Mouse (Mus musculus): ENCODE data around the gene Dnajc2.
"Not testable (repeated sequence)": the region's sequence is repeated elsewhere in the genome, so short reads cannot be mapped to it uniquely, and the experiment has no call there.

Gene Dnajc2

GRCm38 (mm10) chr5:21743606-21744005, 41.4 kb downstream of the Dnajc2 start:
- DNase-seq (ENCODE audit: low spot score), result no peak

DNA sequence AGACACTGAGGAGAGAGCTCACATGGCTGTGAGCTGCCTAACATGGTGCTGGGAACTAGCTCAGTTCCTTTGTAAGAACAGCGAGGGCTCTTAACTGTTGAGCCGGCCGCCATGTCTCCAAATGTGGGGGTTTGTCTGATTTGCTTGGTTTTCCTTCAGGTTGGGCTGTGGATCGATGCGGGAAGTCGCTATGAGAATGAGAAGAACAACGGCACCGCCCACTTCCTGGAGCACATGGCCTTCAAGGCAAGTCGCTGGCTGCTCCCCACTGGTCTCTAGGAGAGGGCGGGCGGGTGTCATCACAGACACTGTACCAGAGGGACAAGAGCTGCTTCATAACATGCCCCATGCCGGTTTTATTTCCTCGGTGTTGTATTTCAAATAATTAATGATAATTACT, 45.2 kb downstream of the Dnajc2 start:
- no peak for DNase-seq (ENCODE audit: low spot score)

DNA sequence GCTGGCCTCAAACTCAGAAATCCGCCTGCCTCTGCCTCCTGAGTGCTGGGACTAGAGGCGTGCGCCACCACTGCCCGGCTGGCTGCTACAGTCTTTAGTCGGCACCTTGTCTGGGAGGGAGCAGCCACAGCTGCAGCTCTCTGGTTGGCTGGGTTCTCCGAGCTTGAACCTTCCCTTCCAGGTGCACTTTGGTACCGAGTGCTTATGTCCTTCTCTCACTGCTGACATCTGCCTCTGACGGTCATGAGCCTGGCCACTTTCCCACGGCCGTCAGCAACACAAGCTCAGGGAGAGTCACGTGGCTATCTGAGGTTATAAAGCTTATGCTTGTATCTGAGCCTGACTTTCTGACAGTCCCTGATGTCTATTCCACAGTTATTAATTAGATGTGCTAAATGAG, 45.9 kb downstream of the Dnajc2 start:
- DNase-seq (ENCODE audit: low spot score), result no peak

- DNase-seq (ENCODE audit: low spot score), result no peak
Observed at GRCm38 (mm10) chr5:21737620-21738019, 47.4 kb downstream of the Dnajc2 start.

GRCm38 (mm10) chr5:21736956-21737585, 48.0 kb downstream of the Dnajc2 start, which contains the start of gene Pmpcb:
Gene Pmpcb (plus strand): TSS chr5:21737141.
- peak; percentile 83 for DNase-seq (ENCODE audit: low spot score)

- DNase-seq (ENCODE audit: low spot score), result no peak
Observed at GRCm38 (mm10) chr5:21736046-21736445, 49.0 kb downstream of the Dnajc2 start.

- DNase-seq (ENCODE audit: low spot score), result peak; percentile 79
Observed at GRCm38 (mm10) chr5:21735584-21735983, 49.5 kb downstream of the Dnajc2 start.

- DNase-seq (ENCODE audit: low spot score), result no peak
Observed at GRCm38 (mm10) chr5:21735100-21735499, 50.0 kb downstream of the Dnajc2 start.

DNA sequence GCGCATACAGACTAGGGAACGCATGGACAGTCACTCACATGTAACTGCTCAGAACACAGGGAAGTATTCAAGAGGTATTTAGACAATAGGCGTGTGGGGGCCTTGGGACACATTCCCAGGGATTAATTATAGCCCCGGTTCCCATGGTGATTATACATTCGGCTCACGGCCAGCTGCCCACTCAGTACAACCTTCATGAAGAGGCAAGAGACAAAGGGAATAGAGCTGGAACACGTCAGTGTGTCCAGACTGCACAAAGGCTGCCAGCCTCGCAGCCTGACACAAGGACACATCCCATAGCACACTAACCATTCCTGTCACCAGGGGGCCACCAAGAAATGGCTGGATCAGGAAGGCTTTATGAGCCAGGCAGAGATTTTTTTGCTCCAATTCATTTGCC, 52.1 kb downstream of the Dnajc2 start:
- peak; percentile 73 for DNase-seq (ENCODE audit: low spot score)

DNA sequence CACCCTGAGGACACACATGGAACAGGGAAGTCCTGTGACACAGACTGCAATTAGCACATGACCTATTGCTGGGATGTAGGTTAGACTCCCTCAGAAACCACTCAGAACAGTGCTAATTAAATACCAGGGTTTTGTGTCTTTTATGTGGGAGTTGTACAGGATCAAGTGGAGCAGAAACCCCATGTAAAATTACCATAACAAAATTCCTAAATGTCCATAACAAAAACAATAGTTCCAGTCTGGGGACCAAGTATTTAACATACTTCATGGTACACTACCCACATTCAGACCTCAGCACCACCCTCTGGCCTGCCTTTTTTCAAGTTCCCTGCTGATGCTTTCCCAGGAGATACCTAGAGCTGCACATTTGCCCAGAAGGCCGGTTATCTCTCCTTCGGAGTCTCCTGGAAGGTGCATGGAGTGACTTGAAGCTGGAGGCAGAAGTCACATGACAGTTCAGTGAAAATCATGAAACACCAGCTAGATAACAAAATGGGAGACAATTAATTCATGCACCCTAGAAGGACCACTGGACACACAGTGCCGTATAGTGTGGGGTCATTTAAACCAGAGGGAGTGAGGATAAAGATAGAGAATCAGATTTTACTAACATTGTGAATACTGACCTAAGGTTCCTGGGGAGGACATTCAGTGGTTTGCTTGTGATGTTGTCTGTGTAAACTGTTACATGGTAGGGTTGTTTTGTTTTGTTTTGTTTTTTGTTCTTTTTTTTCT, 52.7 kb downstream of the Dnajc2 start:
- no peak for DNase-seq (ENCODE audit: low spot score)

DNA sequence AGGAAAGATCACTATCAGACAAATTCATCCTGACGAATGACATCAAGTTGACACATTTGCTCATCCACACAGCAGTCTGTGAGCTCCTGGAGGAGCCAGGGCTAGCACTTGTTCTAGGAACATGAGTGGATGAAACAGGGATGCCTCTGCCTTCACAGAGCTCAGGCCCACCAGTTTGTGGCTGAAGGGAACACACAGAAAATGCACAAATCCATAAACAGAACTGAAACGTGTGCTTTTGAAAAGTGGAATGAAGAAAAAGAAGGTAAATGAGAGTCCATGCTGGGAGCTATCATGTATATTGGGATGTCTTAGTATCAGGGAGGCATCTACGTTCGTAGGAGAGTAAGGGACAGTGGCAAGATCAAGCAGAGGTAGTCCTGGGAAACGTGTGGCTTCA, 55.9 kb downstream of the Dnajc2 start:
- DNase-seq (ENCODE audit: low spot score), result no peak

DNA sequence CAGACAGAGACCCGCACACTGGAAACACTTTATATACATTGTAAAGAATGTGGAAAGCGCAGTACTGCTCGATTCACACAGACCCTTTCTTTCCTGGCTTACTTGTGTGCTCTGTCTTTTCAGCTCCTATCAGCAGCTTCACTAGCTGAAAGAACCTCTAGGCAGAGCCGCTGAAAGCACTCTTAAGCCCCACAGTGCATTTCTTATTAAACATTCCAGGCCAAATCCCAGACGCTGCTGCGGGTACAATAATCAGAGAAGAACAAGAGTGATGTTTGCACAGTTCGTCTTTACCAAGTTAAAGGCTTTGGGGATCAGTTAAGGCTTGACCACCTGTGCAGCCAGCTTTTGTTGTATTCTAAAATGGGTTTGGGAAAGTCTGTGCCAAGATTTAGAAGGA, 60.2 kb downstream of the Dnajc2 start:
- no peak for DNase-seq (ENCODE audit: low spot score)

- no peak for DNase-seq (ENCODE audit: low spot score)
Observed at GRCm38 (mm10) chr5:21724427-21724826, 60.6 kb downstream of the Dnajc2 start.

DNA sequence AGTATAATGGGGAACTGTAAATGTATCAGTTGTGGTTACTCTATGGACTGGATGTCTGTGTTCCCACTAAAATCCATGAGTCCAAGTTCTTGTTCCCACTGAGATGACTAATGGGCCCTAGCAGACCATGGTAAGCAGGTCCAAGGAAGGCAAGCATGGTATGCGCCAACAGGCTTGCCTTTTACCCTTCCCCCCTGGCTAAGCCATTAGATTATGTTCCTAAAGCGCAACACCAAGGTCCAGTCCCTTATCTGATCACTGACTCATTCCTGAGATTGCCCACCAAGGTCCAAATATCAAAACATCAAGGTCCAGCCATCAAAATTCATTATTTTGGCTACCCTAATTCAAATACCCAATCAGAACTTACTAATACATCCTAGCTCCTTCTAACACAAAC, 65.8 kb downstream of the Dnajc2 start:
- no peak for DNase-seq (ENCODE audit: low spot score)

- DNase-seq (ENCODE audit: low spot score), result no peak
Observed at GRCm38 (mm10) chr5:21718546-21718945, 66.5 kb downstream of the Dnajc2 start.

GRCm38 (mm10) chr5:21717165-21717715, 67.8 kb downstream of the Dnajc2 start:
- DNase-seq (ENCODE audit: low spot score), result no peak

DNA sequence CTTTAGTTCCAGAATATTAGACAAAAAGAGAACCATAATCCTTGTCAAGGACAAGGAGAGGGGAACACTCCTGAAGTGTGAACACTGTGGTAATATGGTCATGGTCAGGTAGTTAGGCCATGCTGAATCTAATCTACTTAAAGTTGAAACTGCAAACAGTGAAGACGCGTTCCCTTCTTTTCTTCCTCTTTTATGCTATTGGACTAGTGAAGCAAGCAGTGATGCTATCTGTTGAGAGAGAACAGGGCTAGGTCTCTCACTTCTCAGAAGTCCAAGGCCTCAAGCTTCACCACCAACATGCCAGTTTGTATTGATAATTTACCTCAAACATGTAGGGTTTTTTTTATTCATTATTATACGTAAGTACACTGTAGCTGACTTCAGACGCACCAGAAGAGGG, 70.6 kb downstream of the Dnajc2 start:
- DNase-seq (ENCODE audit: low spot score), result no peak

DNA sequence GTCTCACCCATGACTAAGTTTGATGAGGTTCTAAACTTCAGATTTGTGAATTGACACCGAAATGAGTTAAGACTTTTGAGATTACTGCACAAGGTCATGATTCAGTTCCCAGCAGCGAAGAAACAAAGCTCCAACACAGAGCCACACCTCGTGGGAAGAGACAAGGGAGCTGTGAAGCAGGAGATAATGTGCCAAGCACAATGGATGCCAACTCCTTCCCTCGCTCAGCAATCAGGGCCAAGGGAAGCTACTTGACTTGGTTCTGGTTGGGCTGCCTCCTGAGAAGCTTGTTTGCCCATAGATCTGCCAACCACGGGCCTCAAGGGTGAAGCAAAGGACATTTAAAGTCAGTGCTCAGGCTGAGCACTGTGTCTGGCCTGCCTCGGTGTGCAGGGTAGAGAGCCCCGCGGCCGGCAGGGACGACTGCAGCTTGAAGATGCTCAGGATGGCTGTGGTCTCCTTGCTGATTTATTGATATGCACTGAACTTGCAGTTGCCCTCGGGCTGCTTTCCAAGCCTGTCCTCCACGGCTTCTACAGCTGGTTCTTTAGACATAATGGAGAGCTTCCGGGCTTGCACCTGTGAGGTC, 72.8 kb downstream of the Dnajc2 start:
- no peak for DNase-seq (ENCODE audit: low spot score)

DNA sequence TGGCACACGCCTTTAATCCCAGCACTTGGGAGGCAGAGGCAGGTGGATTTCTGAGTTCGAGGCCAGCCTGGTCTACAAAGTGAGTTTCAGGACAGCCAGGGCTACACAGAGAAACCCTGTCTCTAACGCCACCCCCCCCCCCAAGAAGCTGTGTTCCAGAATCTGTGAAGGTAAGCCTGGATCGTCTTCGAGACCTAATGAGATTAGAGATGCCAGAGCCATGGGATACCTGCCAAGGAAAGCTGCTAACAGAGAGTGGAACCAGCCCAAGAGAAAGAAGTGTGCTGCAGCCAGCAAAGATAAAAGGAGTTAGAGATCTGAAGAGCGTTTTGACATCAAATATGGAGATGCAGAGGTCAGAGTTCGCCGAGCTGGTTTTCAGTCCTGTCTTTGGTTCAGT, 77.0 kb downstream of the Dnajc2 start:
- not testable (repeated sequence) for DNase-seq (ENCODE audit: low spot score)

Data from ovary, postnatal 36 days (tissue).